Mouse (Mus musculus): ENCODE data around the gene Hps6. TPM values are rescaled to one million over a fixed set of nuclear protein-coding genes. Genes with fewer than 3 reads are reported as not detected.

Hps6 gene
- polyA plus RNA-seq, 1 experiment from 2014 or later, result 5.4 TPM

DNA sequence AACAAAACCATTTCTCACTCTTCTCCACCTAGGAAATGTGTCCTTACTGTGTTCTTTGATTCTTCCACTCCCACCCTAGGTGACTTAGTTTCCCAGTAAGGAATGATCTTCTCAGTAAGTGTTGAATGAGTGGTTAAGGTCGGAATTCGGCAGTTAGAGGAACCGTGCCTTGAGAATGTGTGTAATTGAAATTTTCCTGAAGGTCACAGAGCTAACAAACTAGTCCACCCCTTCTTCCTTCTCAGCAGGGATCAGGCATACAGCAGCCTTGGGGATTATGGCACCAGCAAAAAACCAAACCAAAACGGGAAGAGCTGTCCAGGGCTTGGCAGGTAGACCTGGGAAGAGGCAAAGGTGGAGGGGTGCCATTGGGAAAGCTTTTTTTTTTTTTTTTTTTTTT is 45.8 kb downstream of the Hps6 start:
- no peak overlapping the region for H3K27ac ChIP-seq (replicated peaks)
- peaks cover 19% of the 10 kb centered on the region for H3K4me1 ChIP-seq
- no peaks in the 10 kb centered on the region for H3K27me3 ChIP-seq (replicated peaks)
- ATAC-seq (ENCODE audit: low FRiP score), result no peak
- no peak overlapping the region for H3K4me2 ChIP-seq
- H3K36me3 ChIP-seq, result no peaks in the 10 kb centered on the region
- WGBS, result 71% methylated on average over 4 of the region's 4 CpGs
- no peaks in the 10 kb centered on the region for H3K9me3 ChIP-seq (replicated peaks)
- H3K9ac ChIP-seq (replicated peaks), result no peak overlapping the region
- no peak overlapping the region for H3K4me3 ChIP-seq (replicated peaks)

DNA sequence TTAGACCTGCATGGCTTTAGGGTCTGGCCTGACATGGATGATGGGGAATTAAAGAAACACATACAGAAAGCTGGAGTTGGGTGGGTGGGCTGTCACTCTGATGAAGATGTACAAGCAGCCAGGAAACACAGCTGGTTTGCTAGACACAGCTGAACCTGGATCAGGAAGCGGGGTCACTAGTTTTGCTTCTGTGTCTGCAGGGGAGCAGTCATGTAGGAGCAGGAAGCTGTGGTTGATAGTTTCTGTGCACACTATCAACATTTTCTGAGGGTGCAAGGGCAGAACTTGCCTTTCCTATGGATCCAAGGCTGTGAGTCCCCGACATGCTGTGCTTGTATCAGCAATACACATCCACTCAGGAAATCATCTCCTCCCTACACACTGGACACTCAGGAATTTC is 47.2 kb downstream of the Hps6 start:
- H3K9me3 ChIP-seq (replicated peaks), result no peaks in the 10 kb centered on the region
- H3K4me1 ChIP-seq, result peaks cover 17% of the 10 kb centered on the region
- H3K4me2 ChIP-seq, result no peak overlapping the region
- no peak overlapping the region for H3K27ac ChIP-seq (replicated peaks)
- H3K27me3 ChIP-seq (replicated peaks), result no peaks in the 10 kb centered on the region
- WGBS, result 85% methylated on average over 2 of the region's 2 CpGs
- H3K4me3 ChIP-seq (replicated peaks), result no peak overlapping the region
- no peak overlapping the region for H3K9ac ChIP-seq (replicated peaks)
- no peaks in the 10 kb centered on the region for H3K36me3 ChIP-seq
- ATAC-seq (ENCODE audit: low FRiP score), result no peak

Other genes starting within 250 kb of the Hps6 start
- 64.6 and 71.2 TPM in 2 replicates for gene Mgea5, start 219.7 kb upstream of the Hps6 start, polyA plus RNA-seq (2015; fragmentation: Nextera tagmentation; extraction: Ambion mirVana)
- 19.1 and 19.4 TPM in 2 replicates for gene Kcnip2, start 187.4 kb upstream of the Hps6 start, polyA plus RNA-seq (2015; fragmentation: Nextera tagmentation; extraction: Ambion mirVana)
- gene Armh3, start 5.0 kb upstream of the Hps6 start, polyA plus RNA-seq (2015; fragmentation: Nextera tagmentation; extraction: Ambion mirVana), result 20.5 and 21.3 TPM in 2 replicates
- gene Pprc1, start 41.4 kb downstream of the Hps6 start, polyA plus RNA-seq (2015; fragmentation: Nextera tagmentation; extraction: Ambion mirVana), result 16.1 and 24.0 TPM in 2 replicates
- gene Ldb1, start 41.7 kb downstream of the Hps6 start, polyA plus RNA-seq (2015; fragmentation: Nextera tagmentation; extraction: Ambion mirVana), result 93.4 and 93.9 TPM in 2 replicates
- 59.4 and 67.9 TPM in 2 replicates for gene Nolc1, start 72.4 kb downstream of the Hps6 start, polyA plus RNA-seq (2015; fragmentation: Nextera tagmentation; extraction: Ambion mirVana)
- 0.10 TPM in 1 of 2 replicates, not detected in the other for gene Elovl3, start 128.4 kb downstream of the Hps6 start, polyA plus RNA-seq (2015; fragmentation: Nextera tagmentation; extraction: Ambion mirVana)
- gene Pitx3, start 144.8 kb downstream of the Hps6 start, polyA plus RNA-seq (2015; fragmentation: Nextera tagmentation; extraction: Ambion mirVana), result 0.32 and 0.64 TPM in 2 replicates
- gene Gbf1, start 149.0 kb downstream of the Hps6 start, polyA plus RNA-seq (2015; fragmentation: Nextera tagmentation; extraction: Ambion mirVana), result 68.8 and 76.6 TPM in 2 replicates

Measured in neural tube, embryonic 15.5 days (tissue).